Mouse (Mus musculus): ENCODE data around the gene Wdr35. TPM values are rescaled to one million over a fixed set of nuclear protein-coding genes. Genes with fewer than 3 reads are reported as not detected.

Wdr35 gene
- total RNA-seq, 1 experiment from 2014 or later: 5.0 TPM

DNA sequence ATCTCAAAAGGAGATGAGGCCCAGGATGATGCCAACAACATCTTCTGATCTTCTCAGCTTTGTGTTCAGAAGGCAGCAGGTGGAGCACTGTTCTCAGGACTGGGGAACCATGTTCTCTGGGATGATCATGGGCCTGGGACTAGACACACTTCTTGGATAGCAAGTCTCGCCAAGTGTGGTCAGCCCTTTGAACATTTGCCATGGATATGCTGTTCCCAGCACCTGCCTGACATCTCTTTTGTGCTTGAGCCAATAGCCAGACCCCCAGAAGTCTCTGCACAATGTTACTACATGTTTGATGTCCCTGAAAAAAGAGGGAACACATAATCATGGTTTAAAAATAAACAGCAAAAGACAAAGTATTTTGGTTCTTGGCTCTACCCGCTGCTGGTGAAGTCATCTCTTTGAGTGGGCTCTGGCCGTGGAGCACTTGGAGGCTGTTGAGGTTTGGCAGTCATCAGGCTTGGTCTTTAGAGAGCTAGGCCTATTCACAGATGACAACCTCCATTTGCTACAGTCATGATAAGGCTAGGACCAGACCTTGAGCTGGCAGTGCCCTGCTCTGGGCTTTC lies 103.9 kb downstream of the Wdr35 start:
- ATAC-seq (replicated peaks in 1 of 2; ENCODE audit: insufficient read depth in 1 of 2, low FRiP score in 2 of 2, low TSS enrichment in 1 of 2, low read depth in 1 of 2, poor library complexity in 2 of 2, severe bottlenecking in 2 of 2): no peak

Other genes with a start within 250 kb of the Wdr35 start
- gene Sdc1, start 202.6 kb upstream of the Wdr35 start, total RNA-seq (2017): 13.6 and 23.5 TPM in 2 replicates
- gene Laptm4a, start 52.2 kb upstream of the Wdr35 start, total RNA-seq (2017): 191 and 266 TPM in 2 replicates
- not detected in 2 replicates for gene Matn3, start 26.0 kb upstream of the Wdr35 start, total RNA-seq (2017)
- 12.5 and 26.9 TPM in 2 replicates for gene Ttc32, start 56.1 kb downstream of the Wdr35 start, total RNA-seq (2017)

Data from hematopoietic stem cell, adult 5-6 weeks (primary cell).